Mouse (Mus musculus): ENCODE measurements around the gene Cuzd1. TPM values are rescaled to one million over a fixed set of nuclear protein-coding genes. Genes with fewer than 3 reads are reported as not detected.

Gene Cuzd1
- polyA plus RNA-seq, 3 experiments from 2014 or later = not detected

Other genes starting within 250 kb of the Cuzd1 start
- gene 4933402N03Rik, start 176.0 kb downstream of the Cuzd1 start, polyA plus RNA-seq (2017; shearing (Covaris generic)) = not detected
- gene 5430419D17Rik, start 147.9 kb downstream of the Cuzd1 start, polyA plus RNA-seq (2017; shearing (Covaris generic)) = not detected
- not detected for gene Fam24b, start 7.2 kb upstream of the Cuzd1 start, polyA plus RNA-seq (2017; shearing (Covaris generic))
- gene Fam24a, start 11.6 kb upstream of the Cuzd1 start, polyA plus RNA-seq (2017; shearing (Covaris generic)) = not detected
- gene 2310057M21Rik, start 40.5 kb upstream of the Cuzd1 start, polyA plus RNA-seq (2017; shearing (Covaris generic)) = 10 to 100 TPM; 21.7 to 26.3 (median 23.0) TPM
- 10 to 100 TPM; 39.3 to 44.7 (median 44.3) TPM for gene Pstk, start 48.8 kb upstream of the Cuzd1 start, polyA plus RNA-seq (2017; shearing (Covaris generic))
- gene Ikzf5, start 88.2 kb upstream of the Cuzd1 start, polyA plus RNA-seq (2017; shearing (Covaris generic)) = 10 to 100 TPM; 29.4 to 39.5 (median 34.0) TPM
- 10 to 100 TPM; 27.1 to 66.2 (median 49.5) TPM for gene Acadsb, start 88.3 kb upstream of the Cuzd1 start, polyA plus RNA-seq (2017; shearing (Covaris generic))
- not detected for gene Hmx3, start 220.6 kb upstream of the Cuzd1 start, polyA plus RNA-seq (2017; shearing (Covaris generic))
- gene Hmx2, start 226.5 kb upstream of the Cuzd1 start, polyA plus RNA-seq (2017; shearing (Covaris generic)) = not detected
- 100 to 1,000 TPM; 179 to 242 (median 181) TPM for gene Bub3, start 237.9 kb upstream of the Cuzd1 start, polyA plus RNA-seq (2017; shearing (Covaris generic))

Data from inflammation-experienced regulatory T-cells, adult 6 months (primary cell).